Mouse (Mus musculus): ENCODE data around the gene Nle1. TPM values are rescaled to one million over a fixed set of nuclear protein-coding genes. Genes with fewer than 3 reads are reported as not detected.
A peak's percentile ranks its signal among the peaks of the same experiment; 100 is the strongest.

The Nle1 gene
- polyA plus RNA-seq, 1 experiment from 2014 or later = 16.7 TPM

DNA sequence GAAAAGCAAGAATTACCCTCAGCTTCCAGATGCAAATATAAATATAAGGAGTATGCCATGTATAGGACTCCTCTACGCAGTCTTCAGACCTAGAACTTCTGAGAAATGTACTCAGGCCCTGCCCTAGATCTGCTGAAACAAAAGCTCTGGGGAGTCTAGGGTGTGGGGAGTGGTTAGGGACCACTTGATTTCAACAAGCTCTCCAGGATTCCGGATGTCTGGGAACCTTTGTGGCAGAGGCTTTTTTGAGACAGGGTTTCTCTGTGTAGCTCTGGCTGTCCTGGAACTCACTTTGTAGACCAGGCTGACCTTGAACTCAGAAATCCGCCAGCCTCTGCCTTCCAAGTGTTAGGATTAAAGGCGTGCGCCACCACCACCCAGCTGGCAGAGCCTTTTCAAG is 2.4 kb downstream of the Nle1 start:
- H3K9me3 ChIP-seq (replicated peaks; ENCODE audit: control insufficient read depth, low read length) = no peaks in the 10 kb centered on the region
- peaks cover 24% of the 10 kb centered on the region for H3K36me3 ChIP-seq (ENCODE audit: control insufficient read depth, insufficient read depth, low read length)
- no peak overlapping the region for H3K4me2 ChIP-seq
- no peaks in the 10 kb centered on the region for H3K27me3 ChIP-seq (ENCODE audit: control insufficient read depth, insufficient read depth, low read length)
- H3K27ac ChIP-seq (ENCODE audit: low read depth, low read length) = no peak overlapping the region
- no peak overlapping the region for H3K9ac ChIP-seq (ENCODE audit: low read depth, low read length)
- H3K4me3 ChIP-seq (ENCODE audit: low read depth, low read length) = no peak overlapping the region
- WGBS (ENCODE audit: insufficient replicate concordance) = 80% methylated on average over 5 of the region's 5 CpGs
- H3K4me1 ChIP-seq (ENCODE audit: control insufficient read depth, insufficient read depth, low read length) = peaks cover 19% of the 10 kb centered on the region
- ATAC-seq (replicated peaks; ENCODE audit: insufficient number of reproducible peaks, low FRiP score, low TSS enrichment) = no peak

DNA sequence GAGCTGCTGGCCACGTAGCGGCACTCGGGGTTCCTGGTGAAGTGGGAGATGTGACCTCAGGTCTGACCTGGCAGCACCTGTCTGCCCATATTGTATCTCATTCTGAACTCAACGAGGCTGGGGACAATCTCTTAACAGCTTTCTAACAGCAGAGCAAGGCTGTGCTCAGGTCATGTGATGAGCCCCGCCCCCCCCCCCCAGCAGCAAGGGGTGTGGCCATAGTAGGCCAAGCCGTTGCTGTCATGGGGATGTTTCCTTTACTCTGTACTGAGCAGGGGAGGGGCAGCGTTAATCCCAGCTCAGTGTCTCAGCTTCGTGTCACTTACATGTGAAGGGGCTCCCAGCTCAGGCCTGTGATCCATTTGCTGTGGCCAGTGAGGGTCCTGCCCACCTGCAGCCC is 3.3 kb downstream of the Nle1 start:
- Histone ChIP-seq H3K9me3 (replicated peaks; ENCODE audit: control insufficient read depth, low read length) (no peaks in the 10 kb centered on the region), H3K4me2 (no peak overlapping the region)

DNA sequence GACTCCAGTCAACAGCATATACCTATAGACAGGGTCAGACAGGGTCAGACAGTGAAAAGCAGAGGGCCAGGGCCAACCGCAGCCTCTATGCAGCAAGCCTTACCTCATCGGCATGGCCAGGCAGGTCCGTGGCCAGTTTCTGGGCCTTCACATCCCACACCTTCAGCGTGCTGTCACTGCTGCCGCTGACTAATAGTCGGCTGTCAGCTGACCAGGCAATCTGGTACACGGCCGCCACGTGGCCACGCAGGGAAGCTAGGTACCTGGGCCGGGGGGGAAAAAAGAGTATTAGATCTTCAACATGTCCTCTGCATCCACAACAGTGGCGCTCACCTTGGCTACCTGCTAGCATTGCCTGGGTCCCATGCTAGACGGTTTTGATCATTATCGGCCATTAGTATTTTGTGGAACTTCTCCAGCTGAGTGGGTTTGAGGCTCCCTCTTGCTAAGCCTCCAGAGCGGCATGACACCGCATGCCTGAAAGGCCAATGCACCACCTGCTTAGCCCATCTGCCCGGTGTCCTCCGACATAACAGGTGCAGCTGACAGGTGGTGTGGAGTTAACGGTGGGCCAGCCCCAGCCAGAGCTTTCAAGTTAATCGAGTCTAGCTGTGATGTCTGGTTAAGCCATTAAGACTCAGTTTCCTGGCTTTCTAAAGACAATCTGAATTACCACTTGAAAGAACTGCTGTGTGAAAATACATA is 6.5 kb downstream of the Nle1 start:
- no peak overlapping the region for H3K4me3 ChIP-seq (ENCODE audit: low read depth, low read length)
- H3K4me1 ChIP-seq (ENCODE audit: control insufficient read depth, insufficient read depth, low read length) = no peaks in the 10 kb centered on the region
- no peak overlapping the region for H3K9ac ChIP-seq (ENCODE audit: low read depth, low read length)
- no peak for ATAC-seq (replicated peaks; ENCODE audit: insufficient number of reproducible peaks, low FRiP score, low TSS enrichment)
- H3K36me3 ChIP-seq (ENCODE audit: control insufficient read depth, insufficient read depth, low read length) = peaks cover 37% of the 10 kb centered on the region
- WGBS (ENCODE audit: insufficient replicate concordance) = 95% methylated on average over 20 of the region's 20 CpGs
- no peak overlapping the region for H3K27ac ChIP-seq (ENCODE audit: low read depth, low read length)
- H3K4me2 ChIP-seq = no peak overlapping the region
- no peaks in the 10 kb centered on the region for H3K27me3 ChIP-seq (ENCODE audit: control insufficient read depth, insufficient read depth, low read length)
- no peaks in the 10 kb centered on the region for H3K9me3 ChIP-seq (replicated peaks; ENCODE audit: control insufficient read depth, low read length)

More for the DNA sequence above, 3.3 kb downstream of the Nle1 start:
- ATAC-seq (replicated peaks; ENCODE audit: insufficient number of reproducible peaks, low FRiP score, low TSS enrichment) = no peak
- WGBS (ENCODE audit: insufficient replicate concordance) = 58% methylated on average over 8 of the region's 8 CpGs
- H3K27ac ChIP-seq (ENCODE audit: low read depth, low read length) = no peak overlapping the region
- no peak overlapping the region for H3K4me3 ChIP-seq (ENCODE audit: low read depth, low read length)
- H3K9ac ChIP-seq (ENCODE audit: low read depth, low read length) = no peak overlapping the region
- peaks cover 33% of the 10 kb centered on the region for H3K36me3 ChIP-seq (ENCODE audit: control insufficient read depth, insufficient read depth, low read length)
- H3K27me3 ChIP-seq (ENCODE audit: control insufficient read depth, insufficient read depth, low read length) = no peaks in the 10 kb centered on the region
- H3K4me1 ChIP-seq (ENCODE audit: control insufficient read depth, insufficient read depth, low read length) = peaks cover 12% of the 10 kb centered on the region

DNA sequence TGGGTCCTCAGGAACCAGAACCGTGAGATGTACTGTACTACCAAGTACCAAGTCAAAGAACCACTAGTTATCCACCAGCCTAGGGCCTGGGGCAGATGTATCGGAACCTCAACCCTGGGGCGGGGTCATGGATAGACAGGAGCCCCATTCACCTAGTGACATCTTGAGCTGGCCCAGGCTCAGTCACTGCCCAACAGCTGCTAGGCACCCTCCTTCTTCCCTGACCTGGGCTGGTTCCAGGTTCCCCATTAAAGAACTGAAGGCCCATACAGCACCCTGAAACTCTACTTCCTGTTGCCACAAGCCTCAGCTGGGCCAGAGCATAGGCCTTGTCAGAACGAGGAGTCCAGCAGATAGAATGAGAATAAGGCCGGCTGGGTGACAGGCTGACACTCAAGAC is 8.5 kb downstream of the Nle1 start:
- H3K27ac ChIP-seq (ENCODE audit: low read depth, low read length) = no peak overlapping the region
- 91% methylated on average over 5 of the region's 5 CpGs for WGBS (ENCODE audit: insufficient replicate concordance)
- H3K9me3 ChIP-seq (replicated peaks; ENCODE audit: control insufficient read depth, low read length) = no peaks in the 10 kb centered on the region
- no peaks in the 10 kb centered on the region for H3K27me3 ChIP-seq (ENCODE audit: control insufficient read depth, insufficient read depth, low read length)
- H3K4me1 ChIP-seq (ENCODE audit: control insufficient read depth, insufficient read depth, low read length) = no peaks in the 10 kb centered on the region
- no peak overlapping the region for H3K9ac ChIP-seq (ENCODE audit: low read depth, low read length)
- peaks cover 31% of the 10 kb centered on the region for H3K36me3 ChIP-seq (ENCODE audit: control insufficient read depth, insufficient read depth, low read length)
- no peak overlapping the region for H3K4me3 ChIP-seq (ENCODE audit: low read depth, low read length)
- no peak for ATAC-seq (replicated peaks; ENCODE audit: insufficient number of reproducible peaks, low FRiP score, low TSS enrichment)
- H3K4me2 ChIP-seq = no peak overlapping the region

DNA sequence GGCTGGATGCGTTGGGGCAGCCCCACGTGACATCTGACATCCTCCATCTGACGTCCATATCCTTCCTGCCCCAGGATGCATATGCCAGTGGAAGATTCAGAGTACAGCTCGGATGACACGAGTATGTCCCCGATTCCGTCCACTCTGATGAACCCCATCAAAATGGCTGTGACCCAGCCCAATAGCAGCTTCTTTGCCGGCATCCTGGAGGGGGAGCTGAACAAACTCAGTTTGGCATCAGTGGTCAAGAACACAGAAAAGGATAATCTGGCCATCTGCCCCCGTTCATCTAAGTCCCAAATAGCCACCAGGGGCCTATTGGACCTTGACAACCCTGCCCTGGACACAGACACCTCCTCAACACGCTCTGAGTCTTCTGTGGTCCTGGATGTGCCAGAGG is 10.7 kb downstream of the Nle1 start:
- no peak overlapping the region for H3K4me3 ChIP-seq (ENCODE audit: low read depth, low read length)
- H3K4me1 ChIP-seq (ENCODE audit: control insufficient read depth, insufficient read depth, low read length) = no peaks in the 10 kb centered on the region
- H3K9ac ChIP-seq (ENCODE audit: low read depth, low read length) = no peak overlapping the region
- 78% methylated on average over 10 of the region's 10 CpGs for WGBS (ENCODE audit: insufficient replicate concordance)
- H3K4me2 ChIP-seq = no peak overlapping the region
- peaks cover 24% of the 10 kb centered on the region for H3K36me3 ChIP-seq (ENCODE audit: control insufficient read depth, insufficient read depth, low read length)
- H3K9me3 ChIP-seq (replicated peaks; ENCODE audit: control insufficient read depth, low read length) = no peaks in the 10 kb centered on the region
- no peak for ATAC-seq (replicated peaks; ENCODE audit: insufficient number of reproducible peaks, low FRiP score, low TSS enrichment)
- H3K27ac ChIP-seq (ENCODE audit: low read depth, low read length) = no peak overlapping the region
- no peaks in the 10 kb centered on the region for H3K27me3 ChIP-seq (ENCODE audit: control insufficient read depth, insufficient read depth, low read length)

DNA sequence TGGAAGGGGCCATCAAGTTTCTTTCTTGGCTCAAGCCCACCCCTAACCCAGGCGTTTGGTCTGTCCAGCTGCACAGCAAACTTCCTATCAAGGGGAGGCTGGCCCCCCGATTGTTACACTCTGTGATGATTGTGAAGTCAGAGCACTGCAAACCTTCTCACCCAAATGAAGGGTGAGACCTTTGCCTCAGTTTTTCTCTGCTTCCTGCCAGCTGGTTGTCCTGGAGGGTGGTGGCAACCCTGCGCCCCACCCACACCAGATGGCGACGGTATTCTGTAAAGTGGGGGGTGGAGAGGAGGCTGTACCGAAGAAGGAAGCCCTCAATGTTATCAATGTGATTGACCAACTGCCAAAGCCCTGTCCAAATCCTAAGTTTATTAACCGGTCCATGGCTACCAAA is 16.3 kb downstream of the Nle1 start, which contains the start of gene Fndc8:
Fndc8 (plus strand) TSS at position 189 of the 400 bp plus-strand sequence.
- ATAC-seq (replicated peaks; ENCODE audit: insufficient number of reproducible peaks, low FRiP score, low TSS enrichment) = no peak
- WGBS (ENCODE audit: insufficient replicate concordance) = 48% methylated on average over 7 of the region's 7 CpGs
- H3K36me3 ChIP-seq (ENCODE audit: control insufficient read depth, insufficient read depth, low read length) = no peaks in the 10 kb centered on the region
- no peak within 1 kb of the TSS for H3K4me2 ChIP-seq
- H3K9ac ChIP-seq (ENCODE audit: low read depth, low read length) = no peak within 1 kb of the TSS
- H3K4me1 ChIP-seq (ENCODE audit: control insufficient read depth, insufficient read depth, low read length) = 0 out of 2 replicates have a peak, but pooled peaks cover 8% of the 10 kb centered on the region
- no peaks in the 10 kb centered on the region for H3K9me3 ChIP-seq (replicated peaks; ENCODE audit: control insufficient read depth, low read length)
- H3K27me3 ChIP-seq (ENCODE audit: control insufficient read depth, insufficient read depth, low read length) = 0 out of 2 replicates have a peak, but pooled peaks cover 2% of the 10 kb centered on the region
- no peak within 1 kb of the TSS for H3K27ac ChIP-seq (ENCODE audit: low read depth, low read length)
- no peak within 1 kb of the TSS for H3K4me3 ChIP-seq (ENCODE audit: low read depth, low read length)

DNA sequence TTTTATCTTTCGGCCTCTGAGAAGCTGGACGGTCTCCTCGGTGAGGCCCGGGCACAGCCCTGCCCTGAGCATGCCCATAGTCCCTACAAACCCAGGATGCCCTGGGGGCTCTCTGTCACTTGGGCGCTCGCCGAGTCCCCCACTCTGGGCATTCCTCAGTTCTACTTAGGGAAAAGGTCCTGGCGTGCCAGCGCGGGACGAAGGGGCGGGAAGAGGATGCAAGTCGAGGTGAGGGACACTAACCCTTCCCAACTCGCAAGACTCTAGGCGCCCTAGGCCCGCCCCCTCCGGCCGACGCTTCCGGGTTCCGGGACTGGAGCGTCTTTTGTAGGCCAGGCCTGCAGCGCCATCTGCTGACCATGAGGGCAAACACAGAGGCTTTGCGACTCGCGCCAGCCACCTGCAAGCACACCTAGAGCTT is 17.9 kb downstream of the Nle1 start, which contains the start of gene Rad51d:
Rad51d (minus strand) TSS at position 273 of the 421 bp plus-strand sequence.
- no peaks in the 10 kb centered on the region for H3K9me3 ChIP-seq (replicated peaks; ENCODE audit: control insufficient read depth, low read length)
- 0 out of 2 replicates have a peak, but pooled peaks cover 8% of the 10 kb centered on the region for H3K4me1 ChIP-seq (ENCODE audit: control insufficient read depth, insufficient read depth, low read length)
- peak; percentile 85 for ATAC-seq (replicated peaks; ENCODE audit: insufficient number of reproducible peaks, low FRiP score, low TSS enrichment)
- peak within 1 kb of the TSS; percentile 64 for H3K4me3 ChIP-seq (ENCODE audit: low read depth, low read length)
- H3K9ac ChIP-seq (ENCODE audit: low read depth, low read length) = peak within 1 kb of the TSS; percentile 75
- peak within 1 kb of the TSS; percentile 83 for H3K4me2 ChIP-seq
- no peaks in the 10 kb centered on the region for H3K36me3 ChIP-seq (ENCODE audit: control insufficient read depth, insufficient read depth, low read length)
- under 1% methylated on average over 26 of the region's 26 CpGs for WGBS (ENCODE audit: insufficient replicate concordance)
- H3K27me3 ChIP-seq (ENCODE audit: control insufficient read depth, insufficient read depth, low read length) = 0 out of 2 replicates have a peak, but pooled peaks cover 2% of the 10 kb centered on the region
- peak within 1 kb of the TSS; percentile 3; the same call in 1 of the 2 replicates for H3K27ac ChIP-seq (ENCODE audit: low read depth, low read length)

DNA sequence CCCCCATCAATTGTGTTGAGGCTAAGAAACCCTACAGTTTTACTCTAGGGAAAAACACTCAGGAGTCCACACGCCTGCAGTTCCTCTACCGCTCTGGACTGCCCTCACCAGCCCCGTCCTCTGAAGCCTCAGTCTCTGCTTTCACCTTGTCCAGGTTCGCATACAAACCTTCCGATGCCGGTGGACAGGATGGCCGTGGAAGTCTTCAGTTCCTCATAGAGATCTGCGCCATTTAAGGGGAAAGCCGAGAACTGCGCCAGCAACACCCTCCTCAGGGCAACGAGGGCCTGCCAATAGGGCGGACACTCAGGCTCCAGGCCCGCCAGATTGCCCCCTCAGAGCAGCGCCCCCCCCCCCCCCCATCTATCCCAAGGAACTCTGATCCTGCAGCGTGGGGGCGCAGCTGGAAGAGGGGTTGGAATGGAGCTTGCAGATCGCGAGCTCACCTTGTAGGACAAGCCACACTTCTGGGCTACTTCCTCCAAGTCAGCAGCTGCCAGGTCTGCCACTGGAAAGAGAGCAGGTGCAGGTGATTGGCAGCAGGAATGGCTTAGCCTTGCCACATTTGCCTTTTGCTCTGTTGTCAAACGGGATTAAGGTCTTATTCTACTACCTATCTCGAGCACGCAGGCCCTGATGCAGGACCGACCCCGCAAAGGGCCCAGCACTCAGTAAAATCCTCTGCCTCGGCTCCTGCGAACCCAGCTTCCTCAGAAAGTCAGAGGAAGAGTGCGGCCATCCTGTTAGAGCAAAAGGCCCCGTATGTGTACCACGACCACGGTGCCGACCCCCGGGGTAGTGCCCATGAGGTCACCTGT is 18.5 kb downstream of the Nle1 start:
- H3K27me3 ChIP-seq (ENCODE audit: control insufficient read depth, insufficient read depth, low read length) = 0 out of 2 replicates have a peak, but pooled peaks cover 2% of the 10 kb centered on the region
- peak overlapping the region; percentile 83 for H3K4me2 ChIP-seq
- 0 out of 2 replicates have a peak, but pooled peaks cover 8% of the 10 kb centered on the region for H3K4me1 ChIP-seq (ENCODE audit: control insufficient read depth, insufficient read depth, low read length)
- peak overlapping the region; percentile 3; the same call in 1 of the 2 replicates for H3K27ac ChIP-seq (ENCODE audit: low read depth, low read length)
- no peaks in the 10 kb centered on the region for H3K36me3 ChIP-seq (ENCODE audit: control insufficient read depth, insufficient read depth, low read length)
- peak overlapping the region; percentile 64 for H3K4me3 ChIP-seq (ENCODE audit: low read depth, low read length)
- H3K9me3 ChIP-seq (replicated peaks; ENCODE audit: control insufficient read depth, low read length) = no peaks in the 10 kb centered on the region
- H3K9ac ChIP-seq (ENCODE audit: low read depth, low read length) = peak overlapping the region; percentile 75
- 8% methylated on average over 31 of the region's 31 CpGs for WGBS (ENCODE audit: insufficient replicate concordance)
- ATAC-seq (replicated peaks; ENCODE audit: insufficient number of reproducible peaks, low FRiP score, low TSS enrichment) = peak; percentile 39
